ENCODE assay signal across 8 mouse cellular contexts in the genomic region with DNA sequence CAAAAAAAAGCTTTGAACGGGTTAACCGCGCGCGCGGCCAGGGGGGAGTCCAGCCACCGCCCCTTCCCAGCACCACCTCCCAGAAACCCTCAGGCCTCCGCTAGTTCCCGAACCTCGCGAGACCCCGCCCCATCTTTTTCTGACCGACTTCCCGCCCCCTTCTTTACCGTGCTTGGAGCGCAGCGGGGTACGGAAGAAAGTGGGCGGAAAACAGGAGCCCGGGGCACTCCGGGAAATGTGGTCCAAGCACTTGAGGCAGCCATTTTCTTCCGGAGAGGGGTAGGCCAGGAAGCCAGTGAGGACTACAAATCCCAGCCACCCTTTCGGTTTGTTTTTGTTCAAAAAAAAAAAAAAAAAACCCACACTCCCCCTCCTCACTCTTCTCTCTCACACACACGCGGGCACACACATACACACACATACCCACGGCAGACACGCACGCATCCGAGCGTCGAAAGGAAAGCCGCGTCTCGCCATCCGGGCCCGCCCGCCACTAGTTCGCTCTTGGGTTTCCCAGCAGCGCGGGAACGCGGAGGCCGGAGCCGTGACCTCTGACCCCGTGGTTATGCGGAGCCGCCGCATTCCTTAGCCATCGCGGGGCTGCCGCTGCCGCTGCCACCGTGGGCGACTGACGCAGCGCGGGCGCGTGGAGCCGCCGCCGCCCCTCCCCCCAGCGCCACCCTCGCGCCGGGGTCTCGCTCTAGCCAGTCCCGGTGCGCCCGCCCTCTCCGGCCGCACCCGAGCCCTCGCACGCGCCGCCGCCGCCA. TPM values are rescaled to one million over a fixed set of nuclear protein-coding genes. Genes with fewer than 3 reads are reported as not detected.
DNase-seq lines count a peak whose midpoint lies in the region; ATAC-seq and TF ChIP-seq lines count a peak whose summit lies in the region.

A gene (plus strand): TSS at position 376 of the 767 bp plus-strand sequence.

- peak within 1 kb of the TSS; percentile 91 for H3K4me3 ChIP-seq in gastrocnemius, adult 2 months
- peak within 1 kb of the TSS; percentile 87 for H3K4me3 ChIP-seq in hindbrain, postnatal 0 days (ENCODE audit: low read length)
- H3K4me3 ChIP-seq in left cerebral cortex, adult 2 months = peak within 1 kb of the TSS; percentile 94

- DNase-seq in ZHBTc4 (ENCODE audit: low read depth, low spot score) = peak; percentile 100
- DNase-seq in gastrocnemius, adult 2 months = peak; percentile 98
- peak; percentile 99 for DNase-seq in hindbrain, postnatal 0 days (ENCODE audit: low spot score)
- DNase-seq in left cerebral cortex, adult 2 months (ENCODE audit: extremely low spot score in 1 of 2, low spot score in 2 of 2) = peak; percentile 92 to 95
- DNase-seq in right cerebral cortex, adult 2 months (ENCODE audit: low spot score in 2 of 2) = peak; percentile 94
- peak; percentile 97 for DNase-seq in urinary bladder, postnatal 14 days (ENCODE audit: low spot score)

- intact Hi-C loops in gastrocnemius, adult 2 months (cut with DNase I) = loop anchor here (5.0 kb wide), 3 partner anchors 97 to 178 kb away; a partner anchor contains a TSS
- intact Hi-C loops in left cerebral cortex, adult 2 months (cut with DNase I) = loop anchor here (1.0 to 2.0 kb wide), 3 partner anchors 41 to 104 kb away; a partner anchor contains a TSS

- H3K4me2 ChIP-seq in hindbrain, postnatal 0 days (ENCODE audit: low read depth, low read length) = peak within 1 kb of the TSS; percentile 79

- no peak for TF ChIP-seq CTCF in gastrocnemius, adult 2 months (IDR thresholded peaks at IDR 0.05)
- no peak for TF ChIP-seq CTCF in hindbrain, postnatal 0 days (IDR thresholded peaks at IDR 0.05; ENCODE audit: low read depth)
- no peak for TF ChIP-seq CTCF in left cerebral cortex, adult 2 months (IDR thresholded peaks at IDR 0.05)

- H3K36me3 ChIP-seq in hindbrain, postnatal 0 days (ENCODE audit: insufficient read depth, low read length) = no peaks in the 10 kb centered on the region

- peak within 1 kb of the TSS; percentile 98 for H3K9ac ChIP-seq in hindbrain, postnatal 0 days (replicated peaks; ENCODE audit: low read length)

- no peaks in the 10 kb centered on the region for H3K9me3 ChIP-seq in hindbrain, postnatal 0 days (ENCODE audit: low read length)

- ATAC-seq in common myeloid progenitor, adult 5-6 weeks (replicated peaks; ENCODE audit: low read depth, poor library complexity, severe bottlenecking) = peak; percentile 94
- ATAC-seq in hindbrain, postnatal 0 days = peak; percentile 99
- ATAC-seq in megakaryocyte, adult 5-6 weeks (ENCODE audit: poor library complexity, severe bottlenecking) = peak; percentile 92

- H3K27ac ChIP-seq in gastrocnemius, adult 2 months = peak within 1 kb of the TSS; percentile 99
- peak within 1 kb of the TSS; percentile 98 for H3K27ac ChIP-seq in hindbrain, postnatal 0 days
- peak within 1 kb of the TSS; percentile 100 for H3K27ac ChIP-seq in left cerebral cortex, adult 2 months

- peaks cover 11% of the 10 kb centered on the region for H3K4me1 ChIP-seq in hindbrain, postnatal 0 days (ENCODE audit: insufficient read depth, low read length)

- under 1% methylated on average over 71 of the region's 79 CpGs for WGBS in hindbrain, postnatal 0 days

- H3K27me3 ChIP-seq in hindbrain, postnatal 0 days (ENCODE audit: insufficient read depth, low read length) = no peaks in the 10 kb centered on the region

RNA-seq across cellular contexts. Expression of the gene that starts here (rescaled TPM):
- 27.6 and 42.3 TPM in 2 replicates for total RNA-seq in common myeloid progenitor, adult 5-6 weeks (2017)
- total RNA-seq in gastrocnemius, adult 2 months (2021) = 10 to 100 TPM in 1 of 2 experiments, 1 to 10 TPM in 1; 9.3 to 10.6 TPM
- 26.7 and 27.1 TPM in 2 replicates for total RNA-seq in hindbrain, postnatal 0 days (2014; rRNA removed)
- 12.8 and 13.3 TPM in 2 replicates for polyA plus RNA-seq in hindbrain, postnatal 0 days (2015; fragmentation: Nextera tagmentation; extraction: Ambion mirVana)
- 10 to 100 TPM; 35.6 to 38.9 TPM for total RNA-seq in left cerebral cortex, adult 2 months (2021)
- total RNA-seq in megakaryocyte, adult 5-6 weeks (2015) = 29.3 and 40.6 TPM in 2 replicates
- total RNA-seq in megakaryocyte, adult 5-6 weeks (2017) = 30.9 and 35.4 TPM in 2 replicates

Comparison
In these comparisons a context has a peak if more than half of its experiments do, and no peak if none do; other contexts are left out.
1. Peak in every context shown above with its lines: DNase-seq, ATAC-seq, H3K4me3 ChIP-seq and H3K27ac ChIP-seq.